Mouse (Mus musculus) kidney, embryonic 15.5 days (tissue): ENCODE measurements around the gene Speer4e. TPM values are rescaled to one million over a fixed set of nuclear protein-coding genes. Genes with fewer than 3 reads are reported as not detected.
"Not testable (repeated sequence)": the region's sequence is repeated elsewhere in the genome, so short reads cannot be mapped to it uniquely, and the experiment has no call there.

ENCODE experiments used
- ATAC-seq: fragments of 200-750 bp; cut with Nextera tagmentation; replicated peaks from 2 replicates; pipeline ENCODE4 v1.8.0; 2017; ENCODE audit warnings: moderate TSS enrichment; ENCODE audit not compliant: low FRiP score
- H3K27ac ChIP-seq: fragments of 300-500 bp; sonication (generic); 2 replicates; pipeline ENCODE4 v1.5.1; 2015; ENCODE audit warnings: mild to moderate bottlenecking, inconsistent platforms
- H3K27me3 ChIP-seq: fragments of 300-500 bp; sonication (generic); 2 replicates; pipeline ENCODE4 v1.6.1; 2015; ENCODE audit warnings: inconsistent platforms
- H3K36me3 ChIP-seq: fragments of 300-500 bp; sonication (generic); 2 replicates; pipeline ENCODE4 v1.6.1; 2015; ENCODE audit warnings: inconsistent platforms
- H3K4me1 ChIP-seq: fragments of 300-500 bp; sonication (generic); 2 replicates; pipeline ENCODE4 v1.6.1; 2015; ENCODE audit warnings: inconsistent platforms
- H3K4me2 ChIP-seq: fragments of 300-500 bp; sonication (generic); 2 replicates; pipeline ENCODE4 v1.6.1; 2015; ENCODE audit warnings: moderate library complexity, mild to moderate bottlenecking, inconsistent platforms
- H3K4me3 ChIP-seq: fragments of 300-500 bp; sonication (generic); replicated peaks from 2 replicates; pipeline ENCODE4 v1.5.1; 2015; ENCODE audit warnings: mild to moderate bottlenecking, inconsistent platforms
- H3K9ac ChIP-seq: fragments of 300-500 bp; sonication (generic); 2 replicates; pipeline ENCODE4 v1.6.1; 2015; ENCODE audit warnings: mild to moderate bottlenecking, inconsistent platforms
- H3K9me3 ChIP-seq: fragments of 300-500 bp; sonication (generic); replicated peaks from 2 replicates; pipeline ENCODE4 v1.6.1; 2016; ENCODE audit warnings: inconsistent platforms
- WGBS: fragments of 180-500 bp; shearing (Covaris S2); methylation state at CpG from one replicate; pipeline ENCODE4 v1.1.7; 2015; ENCODE audit warnings: mixed read lengths; 5-methylcytosine and 5-hydroxymethylcytosine counted together
- polyA plus RNA-seq: library from polyadenylated mRNA; unstranded; fragments of >200 nt; fragmentation: Nextera tagmentation; extraction: Ambion mirVana; gene quantifications from 2 replicates; pipeline ENCODE4 v1.2.1, GENCODE M21; 2015

Speer4e gene
- polyA plus RNA-seq, 1 experiment from 2014 or later, result not detected

DNA sequence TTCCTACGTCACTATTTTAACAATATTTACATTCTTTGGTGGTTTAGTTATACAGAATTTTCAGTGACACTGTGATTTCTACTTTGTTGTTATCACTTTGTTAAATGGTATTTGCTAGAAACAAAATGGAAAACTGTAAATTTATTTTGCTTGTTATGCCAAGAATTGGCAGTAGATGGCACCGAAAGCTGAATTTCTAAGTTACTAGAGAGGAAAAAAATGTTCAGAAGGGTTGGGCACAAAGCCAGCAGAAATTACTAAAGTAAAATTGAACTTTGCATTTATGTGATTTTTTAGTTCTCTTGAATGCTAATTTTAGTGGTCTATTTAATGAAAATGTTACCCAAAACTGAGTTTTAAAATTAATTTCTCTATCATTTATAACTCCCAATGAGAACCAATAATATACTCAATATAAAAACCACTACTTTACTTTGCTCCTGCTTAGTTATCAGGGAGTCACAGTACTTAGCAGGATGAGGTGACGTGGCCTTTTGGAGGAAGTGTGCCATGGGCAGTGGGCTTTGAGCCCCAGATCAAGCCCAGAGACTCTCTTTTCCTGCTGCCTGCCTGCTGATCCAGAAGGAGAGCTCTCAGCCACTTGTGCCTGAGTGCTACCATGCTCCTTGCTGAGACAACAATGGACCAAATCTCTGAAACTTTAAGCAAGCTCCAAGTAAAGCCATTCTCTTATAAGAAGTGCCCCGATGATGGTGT lies 9.4 kb upstream of the Speer4e start:
- not testable (repeated sequence) for H3K4me3 ChIP-seq, H3K27me3 ChIP-seq, ATAC-seq, H3K36me3 ChIP-seq, H3K4me2 ChIP-seq, H3K4me1 ChIP-seq, H3K27ac ChIP-seq, H3K9ac ChIP-seq
- 0 out of 2 replicates have a peak, but pooled peaks cover 10% of the 10 kb centered on the region for H3K9me3 ChIP-seq
- 61% methylated on average over 4 of the region's 4 CpGs for WGBS

DNA sequence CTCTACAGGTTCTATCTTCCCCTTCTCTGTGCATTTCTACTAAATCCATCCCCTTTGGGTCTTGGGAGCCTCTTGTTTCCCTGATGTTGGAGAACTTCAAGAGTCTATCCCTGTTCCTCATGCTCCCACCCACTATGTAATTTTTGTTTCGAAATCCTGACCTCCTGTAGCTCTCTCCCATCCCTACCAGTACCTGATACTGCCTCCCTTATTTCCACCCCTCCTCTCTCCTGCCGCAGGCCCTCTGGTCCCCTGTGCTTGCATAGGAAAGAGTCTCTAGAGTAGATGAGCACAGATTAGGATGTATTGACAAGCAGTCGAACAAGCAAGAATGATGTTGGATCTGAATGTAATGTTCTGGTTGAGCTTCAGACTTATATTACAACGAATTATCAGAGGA lies 7.3 kb upstream of the Speer4e start:
- not testable (repeated sequence) for H3K4me2 ChIP-seq, H3K36me3 ChIP-seq, H3K4me1 ChIP-seq, H3K27ac ChIP-seq, H3K9me3 ChIP-seq, H3K4me3 ChIP-seq, H3K27me3 ChIP-seq, ATAC-seq, H3K9ac ChIP-seq
- 69% methylated on average over 4 of the region's 4 CpGs for WGBS

DNA sequence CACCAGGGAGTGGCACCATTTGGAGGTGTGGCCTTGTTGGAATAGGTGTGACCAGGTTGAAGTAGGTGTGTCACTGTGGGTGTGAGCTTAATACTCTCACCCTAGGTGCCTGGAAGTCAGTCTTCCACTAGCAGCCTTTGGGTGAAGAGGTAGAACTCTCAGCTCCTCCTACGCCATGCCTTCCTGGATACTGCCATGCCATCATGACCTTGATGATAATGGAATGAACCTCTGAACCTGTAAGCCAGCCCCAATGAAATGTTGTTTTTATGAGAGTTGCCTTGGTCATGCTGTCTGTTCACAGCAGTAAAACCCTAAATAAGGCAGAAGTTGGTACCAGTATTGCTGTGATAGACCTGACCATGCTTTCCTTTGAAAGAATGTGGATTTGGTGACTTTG lies 2.8 kb upstream of the Speer4e start:
- H3K27me3 ChIP-seq, H3K9me3 ChIP-seq, H3K4me2 ChIP-seq, H3K27ac ChIP-seq, H3K4me3 ChIP-seq, H3K36me3 ChIP-seq, ATAC-seq, H3K4me1 ChIP-seq, H3K9ac ChIP-seq: not testable (repeated sequence)
- 89% methylated on average over 1 of the region's 1 CpGs for WGBS

DNA sequence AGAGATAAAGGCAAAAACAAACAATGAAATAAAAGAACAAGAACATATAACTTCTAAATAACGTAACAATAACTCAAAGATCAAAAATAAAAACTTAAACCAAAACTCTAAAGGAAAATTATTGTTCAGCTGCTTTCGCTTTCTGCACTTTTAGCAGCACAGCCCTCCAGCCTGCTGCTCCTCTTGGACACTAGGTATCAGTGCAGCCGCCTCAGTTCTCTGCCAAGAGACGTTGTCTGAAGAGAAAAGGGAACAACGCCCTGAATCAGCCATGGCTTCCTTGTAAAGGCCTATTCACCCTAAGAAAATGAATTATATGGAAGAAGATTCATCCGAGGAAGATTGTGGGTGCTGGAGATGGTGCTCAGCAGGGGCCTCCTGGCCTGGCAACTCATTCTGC lies 4.5 kb downstream of the Speer4e start:
- H3K4me1 ChIP-seq, H3K9me3 ChIP-seq, ATAC-seq, H3K36me3 ChIP-seq, H3K27ac ChIP-seq, H3K9ac ChIP-seq, H3K27me3 ChIP-seq, H3K4me2 ChIP-seq, H3K4me3 ChIP-seq: not testable (repeated sequence)
- 75% methylated on average over 5 of the region's 6 CpGs for WGBS

DNA sequence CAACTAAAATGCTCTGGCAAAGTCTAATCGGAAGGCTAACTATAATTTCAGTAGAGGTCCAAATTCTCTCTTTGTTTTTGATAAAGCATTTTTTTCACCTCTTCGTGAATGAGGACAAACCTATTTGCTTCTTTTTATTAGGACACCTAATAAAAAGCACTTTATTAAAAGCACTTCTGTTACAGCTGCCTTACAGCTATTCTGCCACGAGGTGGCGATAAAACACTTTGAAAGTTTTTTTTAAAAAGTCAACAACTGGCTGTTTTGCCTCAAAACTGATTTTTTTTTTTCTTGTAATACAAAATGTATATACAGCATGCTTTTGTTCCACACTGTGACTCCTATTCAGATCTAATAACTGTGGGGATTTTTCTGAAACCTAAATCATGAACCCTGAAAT lies 11.2 kb downstream of the Speer4e start:
- not testable (repeated sequence) for ATAC-seq, H3K9me3 ChIP-seq, H3K9ac ChIP-seq, H3K4me1 ChIP-seq, H3K4me3 ChIP-seq, H3K36me3 ChIP-seq, H3K27ac ChIP-seq, H3K4me2 ChIP-seq, H3K27me3 ChIP-seq
- WGBS, result 31% methylated on average over 4 of the region's 4 CpGs

DNA sequence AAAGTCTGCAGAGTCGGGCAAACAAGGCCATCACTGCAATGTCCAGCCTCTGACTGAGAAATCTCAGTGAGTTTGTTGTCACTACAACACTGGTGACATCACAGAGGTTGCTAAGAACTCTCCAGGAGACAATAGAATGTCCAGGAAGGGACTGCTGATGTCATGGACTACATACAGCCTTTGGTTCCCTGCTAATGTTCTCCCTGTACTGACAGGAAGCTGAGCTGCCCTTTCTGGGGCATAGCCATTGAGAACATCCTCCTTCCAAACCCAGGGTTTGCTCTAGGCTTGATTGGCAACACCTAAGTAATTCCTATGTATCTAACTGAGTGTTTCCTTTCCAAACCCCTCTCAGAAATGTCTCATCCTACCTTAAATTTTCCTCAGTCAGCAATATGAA lies 23.4 kb downstream of the Speer4e start, which contains the start of gene Gm9758:
Gene Gm9758 (minus strand): TSS at position 101 of the 400 bp plus-strand sequence.
- not testable (repeated sequence) for H3K4me3 ChIP-seq, H3K27me3 ChIP-seq, H3K27ac ChIP-seq, ATAC-seq, H3K4me1 ChIP-seq, H3K9me3 ChIP-seq, H3K36me3 ChIP-seq, H3K4me2 ChIP-seq, H3K9ac ChIP-seq
- 56% methylated on average over 1 of the region's 1 CpGs for WGBS

DNA sequence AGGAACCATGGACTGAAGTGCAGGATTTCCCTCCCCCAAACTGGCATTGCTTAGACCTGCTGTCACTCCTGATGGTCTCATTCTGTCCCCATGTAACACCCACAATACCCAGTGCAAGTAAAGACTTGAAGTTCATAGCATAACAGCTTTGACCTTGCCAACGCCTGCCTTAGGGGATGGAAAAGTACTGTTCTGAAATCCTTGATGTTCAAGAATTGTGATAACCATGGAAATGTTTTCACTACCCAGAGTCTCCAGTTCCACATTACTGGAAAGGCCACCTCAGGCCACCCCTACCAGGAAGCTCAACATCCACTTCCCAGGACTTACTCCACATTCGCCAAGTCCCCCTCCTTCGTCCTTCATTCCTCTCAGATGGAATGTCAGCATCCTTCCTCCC lies 23.9 kb downstream of the Speer4e start:
- H3K4me3 ChIP-seq, H3K36me3 ChIP-seq, H3K4me2 ChIP-seq, H3K9me3 ChIP-seq, H3K9ac ChIP-seq, ATAC-seq, H3K4me1 ChIP-seq, H3K27me3 ChIP-seq, H3K27ac ChIP-seq: not testable (repeated sequence)
- 76% methylated on average over 2 of the region's 3 CpGs for WGBS

DNA sequence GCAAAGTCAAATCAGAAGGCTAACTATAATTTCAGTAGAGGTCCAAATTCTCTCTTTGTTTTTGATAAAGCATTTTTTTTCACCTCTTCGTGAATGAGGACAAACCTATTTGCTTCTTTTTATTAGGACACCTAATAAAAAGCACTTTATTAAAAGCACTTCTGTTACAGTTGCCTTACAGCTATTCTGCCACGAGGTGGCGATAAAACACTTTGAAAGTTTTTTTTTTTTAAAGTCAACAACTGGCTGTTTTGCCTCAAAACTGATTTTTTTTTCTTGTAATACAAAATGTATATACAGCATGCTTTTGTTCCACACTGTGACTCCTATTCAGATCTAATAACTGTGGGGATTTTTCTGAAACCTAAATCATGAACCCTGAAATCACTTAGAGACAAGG lies 34.7 kb downstream of the Speer4e start:
- H3K9ac ChIP-seq, H3K27ac ChIP-seq, H3K4me1 ChIP-seq, ATAC-seq, H3K4me2 ChIP-seq, H3K9me3 ChIP-seq, H3K4me3 ChIP-seq, H3K36me3 ChIP-seq, H3K27me3 ChIP-seq: not testable (repeated sequence)
- 21% methylated on average over 3 of the region's 3 CpGs for WGBS

DNA sequence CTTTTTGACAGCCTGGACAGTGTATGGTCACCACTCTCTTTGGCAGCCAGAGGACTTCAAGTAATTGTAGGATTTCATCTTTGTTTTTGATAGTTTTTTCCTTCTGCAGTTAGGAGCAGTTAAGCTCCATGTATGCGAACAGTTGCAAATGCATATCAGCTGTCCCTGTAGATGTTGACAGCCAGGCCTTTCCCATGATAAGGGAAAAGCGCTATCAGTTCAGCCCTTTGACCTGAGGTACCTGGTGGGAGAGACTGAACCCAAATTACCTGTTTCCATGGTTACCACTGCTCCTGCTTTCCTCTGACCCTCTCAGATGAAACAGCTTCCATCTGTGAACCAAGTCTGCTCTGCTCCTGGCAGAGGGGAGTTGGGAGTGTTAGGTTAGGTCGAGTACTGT lies 46.0 kb downstream of the Speer4e start:
- WGBS, result 77% methylated on average over 3 of the region's 3 CpGs
- ATAC-seq, result no peak

DNA sequence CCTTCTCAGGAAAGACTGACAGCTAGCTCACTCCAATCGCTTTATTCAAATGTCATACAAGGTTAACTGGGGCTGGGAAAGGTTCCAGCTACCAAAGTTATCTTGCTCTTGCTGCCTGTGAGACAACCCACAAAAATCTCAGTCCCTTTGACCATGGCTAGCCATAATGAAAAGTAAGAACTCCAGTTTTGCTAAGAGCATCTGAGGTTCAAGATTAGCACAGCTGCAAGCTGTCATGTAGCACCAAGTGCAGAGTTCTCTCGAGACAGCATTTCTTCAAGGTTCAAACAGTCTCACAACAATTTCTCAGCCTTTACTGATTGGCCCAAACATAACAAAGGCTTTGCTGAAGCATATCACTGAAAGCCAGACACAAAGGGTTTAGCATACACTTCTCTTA lies 52.9 kb downstream of the Speer4e start:
- H3K4me1 ChIP-seq, H3K9me3 ChIP-seq, H3K4me2 ChIP-seq, H3K27ac ChIP-seq, ATAC-seq, H3K27me3 ChIP-seq, H3K36me3 ChIP-seq, H3K4me3 ChIP-seq, H3K9ac ChIP-seq: not testable (repeated sequence)
- 56% methylated on average over 2 of the region's 2 CpGs for WGBS

More for the DNA sequence above, 46.0 kb downstream of the Speer4e start:
- Histone ChIP-seq H3K9me3 (no peaks in the 10 kb centered on the region), H3K9ac (no peak overlapping the region), H3K4me1 (no peaks in the 10 kb centered on the region), H3K27me3 (no peaks in the 10 kb centered on the region), H3K4me2 (no peak overlapping the region), H3K4me3 (no peak overlapping the region), H3K27ac (no peak overlapping the region), H3K36me3 (no peaks in the 10 kb centered on the region)

Other genes starting within 250 kb of the Speer4e start
- not detected in 2 replicates for gene Gm9758, start 23.5 kb downstream of the Speer4e start, polyA plus RNA-seq
- gene Gm10354, start 40.5 kb upstream of the Speer4e start, polyA plus RNA-seq, result not detected in 2 replicates
- gene Gm17019, start 94.6 kb upstream of the Speer4e start, polyA plus RNA-seq, result not detected in 2 replicates